Mouse (Mus musculus) testis, adult 2 months (tissue): Measurements from ENCODE around the gene Zpr1.

Source experiments
- CTCF ChIP-seq: fragments of 200-500 bp; IDR thresholded peaks from 2 replicates; pipeline ENCODE4 v1.5.1; 2012; ENCODE audit warnings: low read depth, mild to moderate bottlenecking, inconsistent platforms, low read length, moderate library complexity; ENCODE audit not compliant: control insufficient read depth, insufficient read depth, insufficient replicate concordance
- POLR2A ChIP-seq: fragments of 200-500 bp; IDR thresholded peaks from 2 replicates; pipeline ENCODE4 v1.6.1; 2012; ENCODE audit warnings: low read depth, mild to moderate bottlenecking, inconsistent platforms, low read length, moderate library complexity; ENCODE audit not compliant: control insufficient read depth

DNA sequence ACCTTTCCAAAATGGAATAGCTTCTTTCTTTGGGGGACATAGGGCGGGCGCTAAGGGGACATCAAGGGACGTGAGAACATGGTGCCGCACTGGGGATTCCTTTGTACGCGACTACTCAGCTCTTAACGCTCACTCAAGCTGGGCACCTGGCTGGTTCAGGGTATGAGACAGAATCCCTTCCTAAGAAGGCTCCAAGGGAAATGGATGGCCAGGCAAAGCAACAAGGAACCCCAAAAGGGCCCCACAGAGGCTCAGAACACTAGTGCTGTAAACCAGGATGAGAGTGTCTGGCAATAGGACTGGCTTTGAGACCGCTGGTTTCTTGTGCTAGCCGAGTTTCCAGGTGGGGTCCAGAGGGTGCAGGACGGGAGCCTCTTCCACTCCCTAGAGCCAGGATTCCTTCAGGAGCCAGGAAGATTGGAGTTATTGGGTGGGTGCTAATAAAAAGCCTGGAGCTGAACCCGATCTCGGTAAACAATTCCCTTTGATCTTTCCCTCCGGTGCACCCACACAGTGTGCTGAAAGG, 42.4 kb upstream of the Zpr1 start:
- TF ChIP-seq CTCF (no peak), POLR2A (no peak)
